Mouse (Mus musculus): ENCODE results near the gene Fntb.

Fntb gene

DNA sequence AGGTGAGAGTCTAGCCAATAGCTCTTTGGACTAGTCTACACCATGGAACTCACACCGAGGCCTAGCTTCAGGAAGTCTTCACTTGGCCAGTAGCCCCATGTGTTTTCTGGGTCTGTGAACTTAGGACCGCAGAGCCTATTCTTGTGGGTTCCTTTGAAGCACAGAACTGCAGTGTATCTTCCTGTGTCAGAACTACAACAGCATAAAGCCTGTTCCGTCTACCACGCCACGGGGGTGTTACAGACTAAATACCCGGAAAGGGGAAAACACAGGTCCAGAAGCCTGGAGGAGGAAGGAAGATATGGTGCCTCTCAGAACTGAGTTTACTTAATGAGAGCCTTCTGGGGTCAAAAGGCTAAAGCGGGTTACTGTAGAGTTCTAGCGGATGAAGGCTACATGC is 157.7 kb downstream of the Fntb start:
- DNase-seq (ENCODE audit: low spot score), result no peak

GRCm38 (mm10) chr12:76924904-76925604 is 159.7 kb downstream of the Fntb start:
- no peak for DNase-seq (ENCODE audit: low spot score)

- DNase-seq (ENCODE audit: low spot score), result no peak
Observed at GRCm38 (mm10) chr12:76926338-76926945, 161.1 kb downstream of the Fntb start.

DNA sequence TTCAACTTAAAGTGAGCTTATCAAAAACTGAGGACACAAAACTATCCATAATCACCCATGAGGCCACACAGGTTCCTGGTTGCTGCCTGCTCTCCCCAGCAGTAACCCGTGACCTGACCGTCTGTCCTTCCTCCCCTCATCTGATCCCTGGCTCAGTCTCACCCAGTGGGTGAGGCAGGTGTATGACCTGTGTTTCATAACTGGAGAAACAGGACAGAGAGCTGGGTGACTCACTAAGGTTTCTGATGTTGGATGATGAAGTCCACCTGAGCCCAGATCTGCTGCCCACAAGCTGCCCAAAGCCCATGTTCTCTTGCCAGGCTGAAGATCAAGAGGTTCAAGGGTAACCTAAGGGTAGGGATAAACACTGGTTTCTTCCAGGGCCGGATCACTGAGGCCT is 161.6 kb downstream of the Fntb start:
- no peak for DNase-seq (ENCODE audit: low spot score)

DNA sequence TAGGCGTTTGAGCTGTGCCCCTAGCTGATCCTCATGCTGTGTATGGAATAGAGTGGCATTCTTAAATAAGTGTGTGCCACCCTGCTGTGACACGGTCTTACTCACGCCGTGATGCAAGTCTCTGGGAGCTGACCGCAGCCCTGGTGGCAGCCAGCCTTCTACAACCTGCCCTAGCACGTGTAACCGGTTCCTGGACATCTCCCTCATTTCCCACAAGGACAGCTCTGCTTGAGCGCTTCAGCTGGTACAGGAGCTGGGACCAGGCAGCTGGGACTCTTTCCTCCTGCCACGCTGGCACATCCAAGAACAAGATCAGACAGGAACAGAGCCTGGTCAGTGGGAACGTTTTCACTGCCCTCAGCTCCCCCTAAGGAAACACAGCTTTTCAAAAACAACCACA is 162.2 kb downstream of the Fntb start:
- DNase-seq (ENCODE audit: low spot score), result no peak

DNA sequence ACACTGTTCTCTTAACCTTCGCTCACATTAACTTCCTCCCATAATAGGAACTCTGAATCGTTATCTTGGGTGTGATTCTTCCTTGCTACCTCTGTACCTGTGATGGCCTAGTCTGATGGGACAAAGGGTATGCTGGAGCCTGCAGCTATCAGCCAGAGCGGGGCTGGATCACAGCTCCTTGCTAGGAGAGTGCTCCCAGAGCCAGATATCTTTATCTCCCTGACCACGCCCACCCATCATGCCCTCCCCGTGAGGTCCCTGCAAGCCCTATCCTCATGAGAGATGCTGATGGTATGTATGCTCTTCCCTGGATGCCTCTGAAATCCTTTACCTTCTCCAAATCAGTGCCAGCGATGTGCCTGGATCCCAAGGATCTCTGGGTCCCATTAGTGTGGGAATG is 164.8 kb downstream of the Fntb start:
- DNase-seq (ENCODE audit: low spot score), result no peak

DNA sequence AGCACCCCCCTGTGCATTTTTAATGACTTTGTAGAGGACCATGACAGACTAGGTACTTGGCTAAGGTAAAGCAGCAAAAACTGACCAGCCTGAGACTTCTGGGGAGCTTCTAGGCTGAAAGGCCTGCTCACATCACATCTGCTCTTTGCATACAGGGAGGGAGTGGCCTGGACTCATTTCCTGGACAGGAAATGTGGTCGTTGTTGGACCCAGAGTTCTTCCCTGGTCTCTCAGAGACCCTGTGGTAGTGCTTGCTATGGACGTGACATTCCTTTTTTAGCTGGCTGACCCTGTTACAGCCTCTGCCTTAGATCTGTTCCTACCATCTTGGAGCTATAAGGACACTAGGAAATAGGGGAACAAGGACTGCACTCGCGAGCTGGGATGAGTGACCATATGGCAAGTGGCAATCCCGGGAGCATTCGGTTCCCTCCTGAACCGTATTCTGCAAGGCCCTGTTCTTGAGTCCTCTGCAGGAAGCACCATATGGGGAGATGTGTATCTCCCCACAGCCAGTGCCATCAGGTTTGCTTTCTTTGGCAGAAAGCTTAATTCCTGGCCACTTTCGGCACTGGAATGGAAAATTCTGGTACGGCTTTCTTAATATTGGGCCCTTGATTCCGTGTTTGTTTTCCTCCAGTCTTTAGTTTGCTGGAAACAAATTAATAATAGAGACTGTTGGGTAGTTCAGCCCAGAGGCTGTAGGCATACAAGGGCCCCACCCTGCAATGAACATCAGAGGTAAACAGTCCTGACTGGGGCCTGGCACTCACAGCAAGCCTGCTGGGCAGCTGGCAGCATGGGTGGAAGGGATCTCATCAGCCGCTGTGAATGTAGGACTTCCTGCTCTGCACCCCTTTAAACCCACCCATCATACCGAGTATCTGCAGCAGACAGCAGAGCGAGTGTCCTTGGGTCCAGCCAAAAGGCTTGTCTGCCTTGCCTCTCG is 166.6 kb downstream of the Fntb start:
- DNase-seq (ENCODE audit: low spot score), result no peak

GRCm38 (mm10) chr12:76932688-76933060 is 167.3 kb downstream of the Fntb start:
- no peak for DNase-seq (ENCODE audit: low spot score)

GRCm38 (mm10) chr12:76934438-76934837 is 169.0 kb downstream of the Fntb start:
- no peak for DNase-seq (ENCODE audit: low spot score)

DNA sequence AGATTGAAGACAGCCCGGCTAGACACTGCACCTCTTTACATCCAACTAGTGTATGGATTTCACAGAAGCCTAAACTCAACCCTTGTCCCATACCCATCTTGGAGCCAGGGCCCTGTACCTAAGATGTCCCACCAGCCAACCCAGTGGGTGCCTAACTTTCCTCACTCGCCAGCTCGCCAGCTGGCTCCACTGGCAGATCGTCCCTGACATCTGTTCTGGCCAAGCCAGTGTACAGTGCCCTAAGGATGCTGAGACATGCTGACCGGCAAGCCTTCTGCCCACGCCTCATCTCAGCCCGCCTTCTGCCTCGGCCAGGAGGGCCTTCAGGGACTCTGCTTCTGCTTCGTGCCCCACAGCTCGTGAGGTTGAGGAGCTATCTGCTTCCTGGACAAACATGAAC is 170.8 kb downstream of the Fntb start:
- no peak for DNase-seq (ENCODE audit: low spot score)

GRCm38 (mm10) chr12:76938013-76938412 is 172.6 kb downstream of the Fntb start:
- no peak for DNase-seq (ENCODE audit: low spot score)

- DNase-seq (ENCODE audit: low spot score), result no peak
Observed at GRCm38 (mm10) chr12:76941524-76941923, 176.1 kb downstream of the Fntb start.

DNA sequence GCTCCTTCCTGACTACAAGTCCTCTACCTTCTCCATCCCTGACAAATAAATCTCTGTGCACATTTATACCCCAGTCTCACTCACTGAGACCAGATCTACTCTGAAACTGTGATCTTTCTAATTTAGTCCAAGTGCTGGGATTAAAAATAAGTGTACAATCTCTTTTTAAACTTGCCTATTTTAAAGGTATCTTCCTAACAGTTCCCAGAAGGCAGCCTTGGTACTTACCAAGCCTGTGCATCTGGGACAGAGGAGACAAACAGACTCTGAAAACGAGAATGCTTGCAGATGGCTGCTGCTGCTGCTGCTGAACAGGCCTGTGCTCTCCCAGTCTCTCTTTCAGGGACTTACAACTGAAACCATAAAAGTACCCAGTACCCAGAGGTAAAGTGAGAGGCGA is 177.1 kb downstream of the Fntb start:
- no peak for DNase-seq (ENCODE audit: low spot score)

DNA sequence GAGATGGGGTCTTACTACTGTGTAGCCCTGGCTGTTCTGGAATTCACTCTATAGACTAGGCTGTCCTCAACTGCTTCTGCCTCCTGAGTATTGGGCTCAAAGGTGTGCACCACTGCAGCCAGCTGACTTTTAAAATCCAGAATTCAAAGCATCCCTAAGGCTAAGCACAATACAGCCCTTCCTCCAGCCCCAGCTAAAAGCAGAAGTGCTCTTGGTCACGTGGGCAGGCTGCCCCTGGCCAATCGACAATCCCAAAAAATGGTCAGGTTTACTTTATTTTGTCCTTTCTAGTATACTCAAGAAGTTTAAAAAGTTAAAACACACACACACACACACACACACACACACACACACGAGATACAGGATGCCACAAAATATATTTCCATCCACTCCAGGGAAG is 177.7 kb downstream of the Fntb start:
- DNase-seq (ENCODE audit: low spot score), result no peak

- no peak for DNase-seq (ENCODE audit: low spot score)
Observed at GRCm38 (mm10) chr12:76943466-76943865, 178.1 kb downstream of the Fntb start.

GRCm38 (mm10) chr12:76947487-76947886 is 182.1 kb downstream of the Fntb start:
- no peak for DNase-seq (ENCODE audit: low spot score)

GRCm38 (mm10) chr12:76948185-76948584 is 182.8 kb downstream of the Fntb start:
- DNase-seq (ENCODE audit: low spot score), result no peak

GRCm38 (mm10) chr12:76948781-76949180 is 183.4 kb downstream of the Fntb start:
- DNase-seq (ENCODE audit: low spot score), result no peak

- DNase-seq (ENCODE audit: low spot score), result no peak
Observed at GRCm38 (mm10) chr12:76950330-76950729, 184.9 kb downstream of the Fntb start.

GRCm38 (mm10) chr12:76953750-76954363 is 188.5 kb downstream of the Fntb start:
- no peak for DNase-seq (ENCODE audit: low spot score)

GRCm38 (mm10) chr12:76954698-76955423 is 189.5 kb downstream of the Fntb start:
- DNase-seq (ENCODE audit: low spot score), result no peak

- no peak for DNase-seq (ENCODE audit: low spot score)
Observed at GRCm38 (mm10) chr12:76957688-76958087, 192.3 kb downstream of the Fntb start.

All from layer of hippocampus, adult 9-10 months (tissue).